Mouse (Mus musculus): ENCODE data around the gene Sash3. TPM values are rescaled to one million over a fixed set of nuclear protein-coding genes. Genes with fewer than 3 reads are reported as not detected.

Sash3 gene
- total RNA-seq, 4 experiments from 2014 or later: 0.41 to 1.8 (median 0.76) TPM

DNA sequence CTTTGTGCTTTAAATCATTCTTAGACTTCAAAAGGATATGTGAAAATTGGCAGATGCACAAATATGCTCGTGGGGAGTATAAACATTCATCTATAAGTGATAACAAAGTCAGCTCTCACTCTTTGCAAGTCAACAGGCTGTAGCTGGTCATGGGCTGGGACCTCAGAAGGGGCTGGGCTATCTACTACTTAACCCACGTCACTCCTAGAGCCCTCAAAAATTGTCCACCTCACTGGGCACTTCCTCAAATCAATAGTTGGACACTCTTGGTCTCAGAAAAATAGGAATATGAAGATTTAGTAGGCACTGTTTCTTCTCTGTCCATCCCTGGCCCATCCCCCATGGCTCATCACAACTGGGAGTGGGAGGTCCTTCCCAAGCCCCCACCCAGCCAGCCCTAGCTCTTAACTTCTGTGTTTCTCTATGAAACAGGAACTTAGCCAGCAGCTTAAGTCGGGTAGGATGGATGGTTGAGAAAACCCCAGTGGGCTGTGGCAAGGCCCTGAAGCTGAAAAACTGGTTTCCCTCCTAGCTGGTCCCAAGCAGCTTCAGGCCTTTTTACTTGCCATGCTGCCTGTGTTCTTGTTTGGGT is 5.9 kb upstream of the Sash3 start:
- no peak for DNase-seq (ENCODE audit: low spot score)

DNA sequence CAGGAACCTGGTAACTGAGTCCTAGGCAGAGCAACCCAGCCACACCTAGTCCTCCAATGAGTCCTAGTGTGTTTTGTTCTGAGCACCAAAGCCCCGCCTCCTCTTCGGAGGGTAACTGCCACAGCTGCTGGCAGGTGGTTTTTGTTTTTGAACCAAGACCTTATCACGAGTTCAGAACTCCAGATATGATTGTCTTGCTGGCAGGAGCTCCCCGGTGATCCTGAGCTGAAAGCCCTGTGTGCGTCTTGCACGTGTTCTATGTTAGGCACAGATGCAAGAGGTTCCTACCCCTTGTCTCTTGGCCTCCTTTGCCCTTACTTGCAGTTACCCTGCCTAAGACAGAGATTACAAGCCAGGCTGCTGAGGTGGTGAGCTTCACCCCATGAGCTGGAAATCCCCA is 4.8 kb upstream of the Sash3 start:
- DNase-seq (ENCODE audit: low spot score): no peak

DNA sequence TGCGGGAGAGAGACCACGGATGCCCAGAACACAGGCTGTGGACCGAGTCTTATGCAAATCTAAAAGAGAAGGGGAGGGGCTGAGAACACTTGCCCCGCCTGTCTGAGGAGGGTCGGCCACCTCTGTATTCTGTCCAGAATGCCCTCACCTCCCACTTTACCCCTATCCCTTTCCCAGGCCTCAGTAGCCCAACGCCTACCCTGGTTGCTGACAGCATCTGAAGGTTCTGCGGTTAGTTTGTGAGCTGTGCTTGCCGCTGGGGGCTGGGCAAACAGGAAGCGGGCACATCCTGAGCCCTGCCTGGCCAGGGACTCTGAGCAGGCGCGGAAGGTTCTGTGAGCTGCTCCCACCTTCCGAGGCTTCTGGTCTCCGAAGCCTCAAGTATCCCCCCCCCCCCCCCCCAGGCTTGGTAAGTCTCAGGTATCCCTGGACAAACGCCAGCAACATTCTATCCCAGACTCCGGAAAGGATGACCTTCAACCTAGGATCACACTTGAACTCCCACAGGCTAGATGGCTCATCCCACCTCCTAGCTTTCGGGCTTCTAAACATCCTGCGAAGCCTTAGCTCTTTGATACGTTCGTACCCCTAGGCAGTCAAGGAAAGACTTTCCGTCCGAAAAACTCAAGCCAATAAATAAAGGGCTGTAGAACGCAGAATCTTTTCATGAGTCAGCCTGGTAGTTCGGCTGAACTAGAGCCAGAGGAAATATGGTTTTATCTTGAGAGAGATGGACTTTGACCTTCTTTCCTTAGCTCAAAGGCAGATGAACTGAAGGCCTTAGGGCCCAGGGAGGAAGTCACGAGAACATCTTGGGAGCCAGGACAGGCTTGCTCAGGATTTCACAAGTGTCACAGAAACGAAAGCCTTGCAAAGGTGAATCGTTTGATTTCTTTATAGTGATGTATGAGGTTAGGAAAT is 2.6 kb upstream of the Sash3 start:
- no peak for DNase-seq (ENCODE audit: low spot score)

DNA sequence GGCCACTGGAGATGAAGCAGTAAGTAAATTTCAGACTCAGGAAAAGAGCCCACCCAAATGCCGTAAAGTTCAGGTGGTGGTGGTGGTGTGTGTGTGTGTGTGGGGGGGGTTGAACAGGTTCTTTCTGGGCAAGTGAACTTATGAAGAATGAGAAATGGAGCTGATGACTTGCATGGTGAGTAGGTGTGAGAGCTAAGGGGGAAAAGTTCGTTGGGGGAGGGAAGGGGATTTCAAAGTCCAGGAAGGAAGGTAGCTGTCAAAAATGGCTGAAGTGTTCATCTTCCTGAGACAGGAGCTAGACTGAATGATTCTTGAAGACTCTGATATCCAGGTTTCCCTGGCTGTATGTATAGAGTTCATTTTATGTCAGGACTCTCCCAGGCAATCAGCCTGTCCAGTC is 990 bp downstream of the Sash3 start:
- no peak for DNase-seq (ENCODE audit: low spot score)

DNA sequence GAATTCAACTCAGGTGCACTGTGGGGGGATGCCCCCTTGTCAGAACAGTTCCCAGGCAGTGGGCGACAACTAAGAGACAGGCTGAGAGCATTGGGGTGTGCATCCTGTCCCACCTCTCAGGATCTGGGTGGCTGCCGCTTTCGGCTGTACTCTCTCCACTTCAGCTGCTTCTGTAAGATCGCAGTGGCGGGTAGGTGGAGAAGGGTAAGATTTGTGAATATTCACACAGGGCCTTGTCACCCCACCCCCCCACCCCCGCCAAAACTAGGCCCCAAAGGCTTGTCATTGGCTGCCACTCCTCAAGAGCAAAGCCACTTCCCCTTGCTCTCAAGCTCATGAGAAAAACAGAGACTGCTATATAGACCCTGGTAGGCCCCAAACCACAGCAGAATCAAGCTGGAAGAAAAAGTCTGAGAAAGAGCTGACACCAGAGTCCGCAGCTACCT is 1.5 kb downstream of the Sash3 start:
- DNase-seq (ENCODE audit: low spot score): no peak

DNA sequence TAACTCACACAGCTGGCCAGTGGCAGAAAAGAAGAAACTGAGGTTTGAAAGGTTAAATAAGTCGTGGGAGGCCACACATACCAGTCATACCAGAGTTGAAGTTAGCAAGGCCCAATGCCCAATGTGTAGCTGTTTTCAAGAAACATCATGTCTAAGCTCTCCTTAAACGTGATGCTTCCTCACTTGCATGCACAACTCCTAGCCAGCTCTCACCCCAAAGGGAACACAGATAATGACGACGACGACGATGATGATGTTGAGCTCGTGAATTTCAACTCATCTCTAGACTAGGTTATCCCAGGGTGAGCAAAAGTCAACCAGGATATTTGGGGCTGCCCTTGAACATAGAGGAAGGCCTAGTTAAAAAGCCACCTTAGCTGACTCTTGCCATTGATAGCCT is 5.9 kb downstream of the Sash3 start:
- DNase-seq (ENCODE audit: low spot score): no peak

DNA sequence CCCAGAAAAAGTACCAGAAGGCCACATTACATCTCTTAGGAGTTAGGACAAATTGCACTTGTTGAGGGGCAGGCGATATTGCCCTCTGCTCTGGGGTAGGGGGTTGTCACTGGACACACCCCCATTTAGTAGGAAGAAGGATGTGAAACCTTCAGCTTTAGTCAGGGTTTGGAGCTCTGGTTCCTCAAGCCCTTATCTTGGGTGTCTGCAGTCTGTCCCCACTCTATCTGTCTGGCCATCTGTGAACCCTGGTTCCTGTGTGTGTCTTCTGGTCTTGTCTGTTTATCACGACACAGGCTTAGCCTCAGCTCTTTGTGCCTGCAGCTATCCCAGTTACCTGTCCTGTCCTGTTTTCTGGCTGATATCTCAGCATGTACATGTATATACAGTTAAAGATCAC is 7.2 kb downstream of the Sash3 start:
- DNase-seq (ENCODE audit: low spot score): no peak

DNA sequence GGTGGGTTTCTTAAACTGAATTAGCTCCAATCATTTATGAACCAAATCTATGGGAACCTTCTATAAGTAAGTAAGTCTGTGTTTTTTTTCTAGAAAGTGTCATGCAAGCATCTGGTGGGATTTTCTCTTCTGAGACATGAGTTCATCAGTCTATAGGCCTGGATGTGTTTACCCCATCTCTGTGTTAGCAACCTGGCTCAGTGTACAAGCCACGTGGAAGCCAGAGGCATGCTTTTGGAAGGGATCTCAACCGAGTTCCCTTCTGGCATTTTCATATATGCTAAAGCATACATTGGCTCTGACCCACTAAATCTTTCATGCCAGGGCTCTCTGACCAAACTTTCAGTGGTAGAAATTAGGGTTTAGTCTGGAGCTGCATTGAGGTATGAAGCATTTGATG is 7.7 kb downstream of the Sash3 start:
- no peak for DNase-seq (ENCODE audit: low spot score)

DNA sequence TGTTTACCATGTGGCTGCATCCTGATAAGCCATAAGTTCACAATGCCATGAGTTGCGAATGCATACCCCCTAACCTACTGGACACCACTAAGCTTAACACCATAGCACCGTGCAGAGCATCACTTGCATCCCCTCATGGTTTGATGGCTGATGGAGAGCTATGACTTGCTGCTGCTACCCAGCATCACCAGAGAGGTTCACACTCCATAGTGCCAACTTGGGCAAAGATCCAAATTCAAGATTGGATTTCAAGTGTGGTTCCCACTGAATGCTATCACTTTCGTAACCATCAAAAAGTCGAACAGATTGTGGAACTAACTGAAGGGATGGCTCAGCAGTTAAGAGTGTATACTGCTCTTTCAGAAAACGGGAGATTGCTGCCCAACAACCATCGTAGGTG is 9.3 kb downstream of the Sash3 start:
- DNase-seq (ENCODE audit: low spot score): no peak

DNA sequence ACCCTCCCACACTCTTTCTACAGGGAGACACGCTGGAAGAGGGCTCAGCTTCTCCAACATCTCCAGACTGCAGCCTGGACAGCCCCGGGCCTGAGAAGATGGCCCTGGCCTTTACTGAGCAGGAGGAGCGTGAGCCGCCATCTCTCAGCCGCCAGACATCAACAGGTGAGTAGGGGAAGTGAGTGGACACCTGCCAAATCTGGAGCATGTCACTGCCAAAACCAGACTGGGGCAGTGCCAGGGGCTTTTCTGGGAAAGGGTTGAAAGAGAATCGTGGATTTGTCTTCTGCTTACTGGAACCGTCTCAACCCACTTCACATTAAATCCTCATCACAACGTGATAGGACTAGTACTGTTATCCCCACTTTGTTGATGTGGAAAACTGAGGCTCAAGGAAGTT is 11.2 kb downstream of the Sash3 start:
- no peak for DNase-seq (ENCODE audit: low spot score)

DNA sequence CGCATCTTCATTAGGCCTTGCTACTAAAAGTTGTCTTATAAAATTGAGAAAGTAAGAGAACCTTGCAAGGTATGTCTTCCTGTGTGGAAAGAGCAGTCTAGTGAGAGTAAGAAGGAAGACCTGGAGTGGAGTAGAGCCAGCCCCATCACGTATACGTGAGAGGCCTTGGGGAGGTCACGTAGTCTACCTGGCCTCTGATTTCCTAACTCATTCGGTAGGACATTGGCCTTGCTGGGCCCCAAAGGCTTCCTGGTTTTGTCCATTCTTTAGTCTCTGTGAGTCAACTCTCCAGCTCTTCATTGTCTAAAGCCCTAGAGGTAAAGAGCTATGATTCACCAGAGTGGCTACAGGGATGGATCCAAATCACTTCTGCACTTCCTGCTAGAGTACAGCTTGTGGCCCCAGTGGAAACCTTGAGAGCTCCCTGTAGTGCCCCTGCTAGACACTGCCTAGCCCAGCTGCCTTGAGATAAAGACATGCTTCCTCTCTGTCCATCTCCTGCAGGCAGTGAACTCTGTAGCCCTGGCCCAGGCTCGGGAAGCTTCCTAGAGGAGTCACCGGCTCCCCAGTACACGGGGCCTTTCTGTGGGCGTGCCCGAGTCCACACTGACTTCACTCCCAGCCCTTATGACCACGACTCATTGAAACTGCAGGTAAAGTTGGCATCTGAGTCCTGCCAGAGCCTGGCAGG is 12.1 kb downstream of the Sash3 start:
- DNase-seq (ENCODE audit: low spot score): no peak

DNA sequence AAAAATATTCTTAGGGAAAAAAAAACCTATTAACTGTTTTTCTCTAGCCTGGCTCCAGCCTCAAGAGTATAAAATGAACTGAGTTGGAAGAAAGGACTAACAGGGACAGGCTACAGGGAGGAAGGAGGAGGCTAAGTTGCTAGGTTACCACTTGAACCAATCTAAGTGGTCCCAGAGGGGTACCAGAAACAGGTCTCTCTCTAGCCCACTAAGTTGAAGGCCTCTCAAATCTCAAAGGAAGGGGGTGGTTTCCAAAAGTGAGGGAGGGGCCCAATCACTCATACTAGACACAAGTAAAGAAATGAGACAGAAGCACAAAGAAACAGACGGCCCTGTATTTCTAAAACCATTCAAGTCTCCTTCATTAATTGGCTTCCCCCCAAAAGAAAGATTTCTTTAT is 23.7 kb downstream of the Sash3 start:
- DNase-seq (ENCODE audit: low spot score): no peak

DNA sequence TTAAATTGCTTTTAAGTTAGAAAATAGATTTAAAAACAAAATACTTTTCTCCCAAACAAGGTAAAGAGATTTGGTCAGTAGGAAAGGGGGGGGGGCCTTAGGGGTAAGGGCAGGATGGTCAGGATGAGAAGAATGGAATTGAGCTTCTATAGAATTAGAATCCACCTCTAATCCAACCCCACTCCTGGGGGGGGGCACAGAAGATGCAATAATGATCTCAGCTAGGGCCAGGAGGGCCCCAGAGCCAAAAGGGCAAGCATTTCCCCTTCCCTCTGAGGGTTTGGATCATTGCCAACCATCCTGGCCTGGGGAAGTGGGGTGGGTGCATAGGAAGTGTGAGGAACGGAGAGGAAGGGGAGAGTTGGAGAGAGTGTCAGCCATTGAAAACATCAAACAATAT is 24.1 kb downstream of the Sash3 start:
- no peak for DNase-seq (ENCODE audit: low spot score)

DNA sequence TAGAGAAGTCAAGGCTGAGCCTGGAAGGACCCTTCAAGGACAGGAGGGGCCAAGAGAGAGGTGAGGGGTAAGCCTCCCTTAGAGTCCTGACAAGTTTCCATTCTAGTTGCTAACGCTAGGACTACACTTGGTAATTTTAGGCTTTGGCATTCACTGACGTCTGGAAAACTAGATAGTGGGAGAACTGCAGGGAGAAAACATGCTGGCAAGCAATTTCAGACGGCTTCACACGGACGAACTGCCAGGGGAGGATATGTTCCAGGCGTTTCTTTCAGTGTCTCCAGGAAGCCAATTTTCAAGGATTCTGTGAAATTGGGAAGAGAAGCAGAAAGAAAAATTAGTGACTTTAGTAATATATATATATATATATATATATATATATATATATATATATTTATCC is 35.6 kb downstream of the Sash3 start:
- no peak for DNase-seq (ENCODE audit: low spot score)

DNA sequence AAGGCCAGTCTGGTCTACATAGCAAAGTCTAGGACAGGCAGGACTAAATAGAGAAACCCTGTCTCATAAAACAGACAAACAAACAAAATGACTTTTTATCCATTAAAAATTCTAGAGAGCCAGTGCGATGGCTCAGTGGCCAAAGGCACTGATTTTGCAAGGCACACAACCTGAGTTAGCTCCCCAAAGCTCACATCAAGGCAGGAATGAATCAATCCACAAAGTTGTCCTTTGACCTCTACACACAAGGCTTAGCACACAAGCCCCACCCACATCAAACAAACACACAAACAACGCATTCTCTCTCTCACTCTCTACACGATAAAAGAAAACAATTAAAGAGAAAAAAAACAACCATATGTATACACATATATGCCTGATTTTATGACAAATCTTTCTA is 38.5 kb downstream of the Sash3 start:
- no peak for DNase-seq (ENCODE audit: low spot score)

DNA sequence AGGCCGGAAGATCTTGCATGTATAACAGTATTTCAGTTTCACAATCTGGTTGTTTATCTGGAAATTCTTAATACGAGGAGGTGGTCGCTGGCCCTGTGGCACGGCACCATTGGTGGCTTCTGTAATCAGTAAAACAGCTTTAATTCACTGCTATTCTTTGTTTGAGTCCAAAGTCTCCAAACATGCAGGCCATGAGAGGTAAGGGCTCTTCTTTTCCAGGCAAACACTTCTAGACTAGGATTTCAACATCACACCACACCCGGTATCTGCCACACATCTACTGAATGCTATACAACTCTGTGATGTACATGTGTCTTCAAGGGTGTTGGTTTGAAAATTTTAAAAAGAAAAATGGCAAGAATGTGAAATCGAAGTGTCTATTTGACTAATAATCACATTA is 45.0 kb downstream of the Sash3 start:
- no peak for DNase-seq (ENCODE audit: low spot score)

DNA sequence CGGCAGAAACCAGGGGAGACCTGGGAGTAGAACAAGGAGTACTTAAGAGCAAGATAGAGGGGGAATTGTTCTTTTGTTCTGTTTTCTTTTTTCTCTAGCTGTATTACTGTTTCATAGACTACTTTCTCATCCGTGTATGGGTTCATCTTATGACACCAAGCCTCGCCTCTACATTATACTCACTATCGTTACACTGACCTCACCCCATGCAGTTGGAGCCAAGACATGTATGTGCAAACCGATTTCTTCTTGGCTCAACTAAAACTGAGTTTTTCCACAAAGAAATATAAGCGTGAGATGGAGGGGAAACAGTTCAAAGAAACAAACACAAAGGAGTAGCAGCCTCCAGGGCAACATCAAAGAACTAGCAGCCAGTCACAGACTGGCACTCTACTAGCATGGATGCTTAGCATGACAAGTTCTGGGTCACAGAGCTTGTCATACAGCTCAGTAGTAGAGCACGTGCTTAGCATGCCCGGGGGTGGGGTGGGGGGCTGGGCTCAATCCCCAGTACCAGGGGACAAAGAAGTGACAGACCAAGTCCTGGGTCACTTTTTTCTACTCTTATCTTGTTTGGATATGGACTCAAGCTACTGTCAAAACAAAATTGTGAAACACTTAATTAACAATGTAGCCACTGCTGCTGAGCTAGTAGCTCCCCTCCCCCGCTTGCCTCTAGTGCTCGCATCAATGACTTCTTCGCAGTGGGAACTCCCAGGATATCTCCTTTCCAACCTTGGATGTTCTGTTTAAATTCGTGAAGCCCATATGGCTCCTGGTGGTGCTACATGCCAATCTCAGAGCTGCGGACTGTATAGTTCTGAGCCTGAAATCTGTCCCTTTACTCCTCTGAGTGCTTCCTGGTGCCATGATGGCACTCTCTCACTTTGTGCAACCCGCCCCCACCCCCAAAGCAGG is 47.3 kb downstream of the Sash3 start:
- DNase-seq (ENCODE audit: low spot score): no peak

DNA sequence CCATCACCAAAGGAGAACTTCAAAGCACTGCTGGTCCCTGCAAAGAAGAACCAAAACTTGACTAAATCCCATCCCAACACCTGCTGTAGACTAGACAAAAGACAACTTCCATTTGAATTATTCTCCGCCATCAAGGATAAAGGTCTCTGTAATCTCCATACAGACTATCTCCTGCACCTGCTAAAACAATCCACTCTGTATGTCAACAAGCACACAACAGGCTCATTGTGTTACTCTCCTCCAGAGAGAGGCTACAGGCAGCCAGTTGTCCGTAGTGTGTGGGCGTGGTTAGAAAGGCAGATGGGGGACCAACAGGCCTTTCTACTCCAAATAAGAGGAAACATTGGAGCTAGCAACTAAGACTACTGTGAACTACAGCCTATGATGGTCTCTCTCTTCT is 51.6 kb downstream of the Sash3 start:
- DNase-seq (ENCODE audit: low spot score): no peak

DNA sequence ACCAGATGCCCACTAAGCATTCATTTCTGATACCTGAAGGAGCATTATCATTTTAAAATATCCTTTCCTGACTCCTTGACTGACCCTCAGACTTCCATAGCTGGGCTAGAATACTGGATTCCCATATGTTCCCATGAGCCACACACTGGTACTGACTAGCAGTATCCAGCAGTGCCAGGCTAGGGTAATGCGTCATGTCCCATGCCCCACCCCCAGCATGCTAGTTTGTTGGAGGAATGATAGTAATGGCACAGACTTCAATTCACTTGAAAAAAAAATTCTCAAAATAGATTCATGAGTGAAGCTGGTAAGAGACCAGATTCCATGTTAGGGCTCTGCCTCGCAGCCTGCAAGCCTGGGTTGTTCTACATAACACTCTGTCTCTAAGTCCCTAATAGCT is 52.8 kb downstream of the Sash3 start:
- peak; percentile 26 for DNase-seq (ENCODE audit: low spot score)

DNA sequence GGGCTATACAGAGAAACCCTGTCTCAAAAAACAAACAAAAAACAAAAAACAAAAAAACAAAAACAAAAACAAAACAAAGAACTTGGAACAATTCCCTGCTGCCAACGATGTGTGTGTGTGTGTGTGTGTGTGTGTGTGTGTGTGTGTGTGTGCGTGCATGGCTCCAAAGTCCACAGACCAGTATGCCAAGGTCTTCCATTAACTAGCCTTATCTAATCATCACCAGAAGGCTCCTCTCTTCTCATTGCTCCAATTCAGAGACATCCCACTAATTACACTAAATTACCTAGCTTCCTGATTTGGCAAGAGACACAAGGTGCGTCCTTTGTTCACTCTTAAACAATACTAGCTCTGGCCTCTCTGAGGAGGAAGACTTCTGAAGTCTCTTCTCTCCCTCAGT is 54.5 kb downstream of the Sash3 start:
- no peak for DNase-seq (ENCODE audit: low spot score)

DNA sequence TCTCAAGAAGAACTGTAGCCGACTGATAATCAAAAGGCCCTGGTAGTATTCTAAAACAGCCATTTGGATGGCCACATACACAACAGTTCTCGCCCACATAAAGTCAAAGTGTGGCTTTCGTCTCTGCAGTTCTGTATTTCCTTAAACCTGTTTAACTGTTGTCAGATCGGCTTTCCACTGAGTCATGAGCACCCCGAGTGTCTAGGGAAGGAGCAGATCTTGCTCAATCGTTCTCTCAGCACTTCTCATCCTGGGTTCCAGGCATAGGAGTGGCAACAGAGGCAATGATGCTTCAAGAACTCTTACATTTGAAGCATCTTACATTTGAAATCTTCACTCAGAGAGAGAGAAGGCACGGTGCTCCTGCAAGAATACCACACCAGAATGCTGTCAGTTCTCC is 55.7 kb downstream of the Sash3 start:
- DNase-seq (ENCODE audit: low spot score): no peak

DNA sequence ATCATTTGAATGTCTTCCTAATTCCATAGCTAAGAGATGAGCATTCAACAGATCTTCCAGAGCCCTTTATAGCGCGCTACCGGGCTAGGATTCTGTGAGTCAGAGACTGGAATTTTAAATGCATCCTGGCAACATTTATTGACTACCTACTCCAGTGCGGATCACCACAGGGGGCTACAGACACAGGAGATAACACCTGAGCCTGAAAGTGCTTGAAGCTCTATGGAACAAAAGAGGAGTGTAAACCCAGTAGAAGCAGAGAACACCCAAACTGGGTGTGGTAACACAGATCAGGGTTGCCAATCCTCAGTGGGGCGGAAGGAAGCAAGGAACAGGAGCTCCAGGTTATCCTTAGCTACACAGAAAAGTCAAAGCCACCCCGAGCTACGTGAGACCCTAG is 56.2 kb downstream of the Sash3 start:
- DNase-seq (ENCODE audit: low spot score): no peak

Measured in heart, adult 8-10 months (tissue).